Mouse (Mus musculus): Measurements from ENCODE around the gene Nmnat2. TPM values are rescaled to one million over a fixed set of nuclear protein-coding genes. Genes with fewer than 3 reads are reported as not detected.

Gene Nmnat2
- polyA plus RNA-seq, 1 experiment: 0.63 TPM

DNA sequence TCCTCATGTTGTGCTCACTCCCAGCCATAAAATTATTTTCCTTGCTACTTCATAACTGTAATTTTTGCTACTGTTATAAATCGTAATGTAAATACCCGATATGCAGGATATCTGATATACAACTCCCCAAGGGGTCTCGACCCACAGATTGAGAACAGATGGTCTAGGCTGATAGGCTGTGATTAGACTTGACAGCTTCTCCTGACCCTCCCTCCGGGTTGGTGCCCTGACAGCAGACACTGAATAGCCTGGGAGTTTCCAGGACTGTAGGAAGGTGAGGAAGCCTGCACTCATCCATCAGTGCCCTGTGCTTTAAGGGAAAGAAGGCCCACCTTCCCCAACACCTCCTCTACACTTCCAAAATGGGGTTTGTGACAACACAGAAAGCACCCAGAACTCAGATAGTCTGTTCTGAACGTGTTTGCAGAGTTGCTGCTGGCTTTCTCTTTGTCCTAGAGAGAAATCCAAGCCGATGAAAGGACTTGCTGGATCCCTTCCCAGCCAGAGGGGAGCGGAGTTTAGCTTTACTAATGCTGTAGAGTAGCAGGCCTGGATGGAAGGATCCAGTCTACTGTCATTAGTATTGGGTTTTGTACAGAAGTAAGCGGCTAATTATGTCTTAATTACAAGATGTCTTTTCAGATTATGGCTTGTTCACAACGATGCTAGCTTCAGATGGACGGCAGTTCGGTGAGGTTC, 61.8 kb downstream of the Nmnat2 start:
- H3K27ac ChIP-seq (ENCODE audit: insufficient read depth, low read length): no peak overlapping the region
- no peaks in the 10 kb centered on the region for H3K36me3 ChIP-seq (ENCODE audit: control insufficient read depth, insufficient read depth, low read length)
- DNase-seq (ENCODE audit: low read depth in 1 of 2, low spot score in 2 of 2): no peak
- no peak overlapping the region for H3K4me3 ChIP-seq (ENCODE audit: extremely low read depth, insufficient read depth, insufficient read length)
- no peak for TF ChIP-seq POLR2A (IDR thresholded peaks at IDR 0.05; ENCODE audit: low read depth, low read length)
- no peak for TF ChIP-seq CTCF (IDR thresholded peaks at IDR 0.05; ENCODE audit: extremely low read depth, insufficient read depth, insufficient read length, insufficient replicate concordance)
- H3K27me3 ChIP-seq (ENCODE audit: control insufficient read depth, insufficient read depth, low read length): no peaks in the 10 kb centered on the region
- H3K4me1 ChIP-seq (ENCODE audit: control insufficient read depth, insufficient read depth, insufficient read length): no peaks in the 10 kb centered on the region
- 80% methylated on average over 11 of the region's 11 CpGs for WGBS

DNA sequence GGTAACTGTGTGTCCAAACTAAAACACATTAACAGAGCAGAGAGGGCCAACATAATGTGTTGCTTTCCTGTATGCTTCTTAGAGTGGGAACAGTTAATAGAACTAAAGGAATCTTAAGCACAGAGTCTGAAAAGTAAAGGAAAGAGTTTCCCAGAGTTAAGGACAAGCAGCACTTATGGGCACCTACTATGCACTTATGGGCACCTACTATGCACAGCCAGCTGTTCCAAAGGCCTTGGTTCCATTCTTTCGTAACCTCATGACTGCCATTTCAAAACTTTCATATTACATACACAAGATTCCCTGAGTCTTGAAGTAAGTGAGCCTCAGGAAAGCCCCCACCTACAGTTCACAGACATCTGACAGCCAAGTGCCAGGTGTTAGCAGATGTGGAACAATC, 64.3 kb downstream of the Nmnat2 start:
- H3K36me3 ChIP-seq (ENCODE audit: control insufficient read depth, insufficient read depth, low read length): no peaks in the 10 kb centered on the region
- 93% methylated on average over 1 of the region's 1 CpGs for WGBS
- no peaks in the 10 kb centered on the region for H3K27me3 ChIP-seq (ENCODE audit: control insufficient read depth, insufficient read depth, low read length)
- no peak overlapping the region for H3K4me3 ChIP-seq (ENCODE audit: extremely low read depth, insufficient read depth, insufficient read length)
- H3K27ac ChIP-seq (ENCODE audit: insufficient read depth, low read length): no peak overlapping the region
- no peak for TF ChIP-seq CTCF (IDR thresholded peaks at IDR 0.05; ENCODE audit: extremely low read depth, insufficient read depth, insufficient read length, insufficient replicate concordance)
- no peak for TF ChIP-seq POLR2A (IDR thresholded peaks at IDR 0.05; ENCODE audit: low read depth, low read length)
- no peaks in the 10 kb centered on the region for H3K4me1 ChIP-seq (ENCODE audit: control insufficient read depth, insufficient read depth, insufficient read length)
- DNase-seq (ENCODE audit: low read depth in 1 of 2, low spot score in 2 of 2): no peak

DNA sequence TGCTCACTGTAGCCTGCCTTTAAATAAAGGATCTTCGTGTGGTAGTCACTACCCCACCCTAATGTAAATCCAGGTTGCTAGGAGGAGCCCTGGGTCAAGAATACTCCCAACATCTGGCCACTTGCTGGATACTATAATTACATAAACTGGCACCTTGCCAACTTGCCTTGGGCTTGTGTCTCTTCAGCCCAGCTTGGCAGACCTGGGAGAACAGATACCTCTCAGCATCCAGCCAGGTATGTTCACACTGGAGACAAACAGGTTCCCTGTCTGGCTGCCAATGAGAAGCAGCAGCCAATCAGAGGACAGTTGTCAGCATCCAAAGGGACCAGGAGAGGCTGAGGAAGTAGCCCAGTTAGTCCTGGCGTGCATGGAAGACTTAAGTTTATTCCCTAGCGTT, 64.8 kb downstream of the Nmnat2 start:
- Histone ChIP-seq H3K27me3 (ENCODE audit: control insufficient read depth, insufficient read depth, low read length) (no peaks in the 10 kb centered on the region), H3K36me3 (ENCODE audit: control insufficient read depth, insufficient read depth, low read length) (no peaks in the 10 kb centered on the region), H3K27ac (ENCODE audit: insufficient read depth, low read length) (no peak overlapping the region), H3K4me1 (ENCODE audit: control insufficient read depth, insufficient read depth, insufficient read length) (no peaks in the 10 kb centered on the region), H3K4me3 (ENCODE audit: extremely low read depth, insufficient read depth, insufficient read length) (no peak overlapping the region)
- 79% methylated on average over 3 of the region's 3 CpGs for WGBS
- no peak for DNase-seq (ENCODE audit: low read depth in 1 of 2, low spot score in 2 of 2)
- TF ChIP-seq CTCF (IDR thresholded peaks at IDR 0.05; ENCODE audit: extremely low read depth, insufficient read depth, insufficient read length, insufficient replicate concordance) (no peak), POLR2A (IDR thresholded peaks at IDR 0.05; ENCODE audit: low read depth, low read length) (no peak)

DNA sequence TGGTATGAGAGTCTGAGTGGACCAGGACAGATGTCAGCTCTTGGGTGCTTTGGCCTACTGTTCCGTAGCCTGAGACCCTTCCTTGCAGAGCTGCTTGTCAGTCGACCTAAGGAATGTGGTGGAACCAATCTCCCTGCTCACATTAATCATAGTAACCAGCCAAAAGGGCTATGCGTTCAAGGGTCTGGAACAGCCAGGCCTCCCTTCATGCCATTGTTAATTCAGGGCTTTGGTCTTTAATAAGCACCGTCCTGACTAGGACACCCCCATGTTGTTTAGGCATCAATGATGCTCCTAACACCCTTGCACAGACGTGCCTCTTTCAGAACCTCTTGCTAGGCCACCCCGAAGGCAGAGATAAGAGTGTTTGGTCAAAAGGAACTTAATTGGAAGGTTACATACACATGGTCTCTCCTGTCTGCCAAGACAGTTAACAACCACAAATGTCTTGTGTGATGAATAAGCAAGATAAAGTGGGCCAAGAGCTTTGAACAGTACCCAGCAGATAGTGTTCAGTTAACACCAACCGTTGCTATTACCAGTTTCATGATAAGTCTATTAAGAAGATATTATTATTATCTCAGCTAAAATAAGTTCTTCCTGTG, 66.3 kb downstream of the Nmnat2 start:
- Histone ChIP-seq H3K36me3 (ENCODE audit: control insufficient read depth, insufficient read depth, low read length) (no peaks in the 10 kb centered on the region), H3K27ac (ENCODE audit: insufficient read depth, low read length) (no peak overlapping the region), H3K27me3 (ENCODE audit: control insufficient read depth, insufficient read depth, low read length) (no peaks in the 10 kb centered on the region), H3K4me3 (ENCODE audit: extremely low read depth, insufficient read depth, insufficient read length) (no peak overlapping the region), H3K4me1 (ENCODE audit: control insufficient read depth, insufficient read depth, insufficient read length) (no peaks in the 10 kb centered on the region)
- no peak for DNase-seq (ENCODE audit: low read depth in 1 of 2, low spot score in 2 of 2)
- 63% methylated on average over 7 of the region's 7 CpGs for WGBS
- TF ChIP-seq POLR2A (IDR thresholded peaks at IDR 0.05; ENCODE audit: low read depth, low read length) (no peak), CTCF (IDR thresholded peaks at IDR 0.05; ENCODE audit: extremely low read depth, insufficient read depth, insufficient read length, insufficient replicate concordance) (no peak)

DNA sequence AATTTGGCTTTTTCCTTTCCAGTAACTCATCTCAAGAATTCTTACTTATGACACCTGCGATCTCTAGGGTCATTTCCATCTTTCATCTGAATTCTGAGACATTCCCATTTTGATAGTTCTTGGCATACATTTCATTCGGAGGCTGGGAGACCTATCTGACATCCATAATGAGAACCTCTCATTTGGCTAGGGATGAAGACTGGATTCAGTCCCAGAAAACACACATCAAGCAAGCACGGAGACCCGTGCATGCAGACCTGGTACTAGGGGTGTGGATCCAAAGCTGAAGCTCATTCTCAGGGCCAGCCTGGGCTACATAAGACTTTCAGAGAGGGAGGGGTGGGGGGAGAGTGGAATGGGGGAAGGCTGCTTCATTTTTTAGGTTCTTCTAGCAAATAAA, 68.2 kb downstream of the Nmnat2 start:
- Histone ChIP-seq H3K27me3 (ENCODE audit: control insufficient read depth, insufficient read depth, low read length) (no peaks in the 10 kb centered on the region), H3K27ac (ENCODE audit: insufficient read depth, low read length) (no peak overlapping the region), H3K4me3 (ENCODE audit: extremely low read depth, insufficient read depth, insufficient read length) (no peak overlapping the region), H3K4me1 (ENCODE audit: control insufficient read depth, insufficient read depth, insufficient read length) (no peaks in the 10 kb centered on the region), H3K36me3 (ENCODE audit: control insufficient read depth, insufficient read depth, low read length) (no peaks in the 10 kb centered on the region)
- WGBS: 87% methylated on average over 4 of the region's 4 CpGs
- DNase-seq (ENCODE audit: low read depth in 1 of 2, low spot score in 2 of 2): no peak
- no peak for TF ChIP-seq CTCF (IDR thresholded peaks at IDR 0.05; ENCODE audit: extremely low read depth, insufficient read depth, insufficient read length, insufficient replicate concordance)

DNA sequence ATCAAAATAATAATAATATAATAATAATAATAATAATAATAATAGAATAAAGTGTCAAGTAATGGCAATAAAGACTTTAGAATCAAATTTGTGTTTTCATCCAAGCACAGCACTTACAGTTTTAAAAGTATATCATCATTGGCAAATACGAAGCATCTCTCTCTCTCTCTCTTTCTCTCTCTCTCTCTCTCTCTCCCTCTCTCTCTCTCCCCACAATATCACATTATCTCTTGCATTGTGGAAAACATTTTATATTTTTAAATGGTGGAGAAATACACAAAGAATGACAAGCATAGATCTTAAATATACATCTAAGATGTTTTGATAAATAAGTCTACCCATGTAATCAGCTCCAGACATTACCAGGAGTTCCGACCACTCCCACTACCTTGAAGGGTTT, 69.1 kb downstream of the Nmnat2 start:
- Histone ChIP-seq H3K4me3 (ENCODE audit: extremely low read depth, insufficient read depth, insufficient read length) (no peak overlapping the region), H3K36me3 (ENCODE audit: control insufficient read depth, insufficient read depth, low read length) (no peaks in the 10 kb centered on the region)
- no peak for TF ChIP-seq CTCF (IDR thresholded peaks at IDR 0.05; ENCODE audit: extremely low read depth, insufficient read depth, insufficient read length, insufficient replicate concordance)
- no peak for TF ChIP-seq POLR2A (IDR thresholded peaks at IDR 0.05; ENCODE audit: low read depth, low read length)

DNA sequence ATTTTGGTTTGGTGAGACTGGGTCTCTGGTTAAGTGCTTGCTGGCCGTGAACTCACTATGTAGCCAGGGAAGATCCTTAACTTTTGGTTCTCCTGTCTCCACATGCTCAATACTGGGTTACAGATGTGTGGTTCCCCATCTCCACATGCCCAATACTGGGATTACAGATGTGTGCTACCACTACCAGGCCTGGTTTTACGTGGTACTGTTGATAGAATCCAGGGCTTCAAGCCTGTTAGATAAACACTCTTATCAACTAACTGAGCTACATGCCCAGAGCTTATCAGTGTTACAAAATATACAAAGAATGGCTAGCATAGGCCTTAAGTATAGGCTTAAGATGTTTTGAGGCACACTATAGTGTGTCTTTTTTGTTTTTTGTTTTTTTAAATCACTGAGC, 69.7 kb downstream of the Nmnat2 start:
- no peak overlapping the region for H3K4me3 ChIP-seq (ENCODE audit: extremely low read depth, insufficient read depth, insufficient read length)
- no peak overlapping the region for H3K27ac ChIP-seq (ENCODE audit: insufficient read depth, low read length)
- no peak for DNase-seq (ENCODE audit: low read depth in 1 of 2, low spot score in 2 of 2)
- no peaks in the 10 kb centered on the region for H3K4me1 ChIP-seq (ENCODE audit: control insufficient read depth, insufficient read depth, insufficient read length)
- H3K36me3 ChIP-seq (ENCODE audit: control insufficient read depth, insufficient read depth, low read length): no peaks in the 10 kb centered on the region
- no peaks in the 10 kb centered on the region for H3K27me3 ChIP-seq (ENCODE audit: control insufficient read depth, insufficient read depth, low read length)
- TF ChIP-seq CTCF (IDR thresholded peaks at IDR 0.05; ENCODE audit: extremely low read depth, insufficient read depth, insufficient read length, insufficient replicate concordance) (no peak), POLR2A (IDR thresholded peaks at IDR 0.05; ENCODE audit: low read depth, low read length) (no peak)
- WGBS: 87% methylated on average over 2 of the region's 2 CpGs

More for the DNA sequence above, 69.1 kb downstream of the Nmnat2 start:
- no peak overlapping the region for H3K27ac ChIP-seq (ENCODE audit: insufficient read depth, low read length)
- no peaks in the 10 kb centered on the region for H3K4me1 ChIP-seq (ENCODE audit: control insufficient read depth, insufficient read depth, insufficient read length)
- no peak for DNase-seq (ENCODE audit: low read depth in 1 of 2, low spot score in 2 of 2)
- no peaks in the 10 kb centered on the region for H3K27me3 ChIP-seq (ENCODE audit: control insufficient read depth, insufficient read depth, low read length)
- 86% methylated on average over 2 of the region's 2 CpGs for WGBS

Data from spleen, adult 2 months (tissue).